Mouse (Mus musculus): ENCODE results near the gene Kitl.

Kitl gene

GRCm38 (mm10) chr10:100026778-100027177 is 11.3 kb downstream of the Kitl start:
- no peak for DNase-seq (ENCODE audit: low spot score)

- DNase-seq (ENCODE audit: low spot score), result no peak
Measured at GRCm38 (mm10) chr10:100030385-100030784, 15.0 kb downstream of the Kitl start.

GRCm38 (mm10) chr10:100030980-100031516 is 15.6 kb downstream of the Kitl start:
- no peak for DNase-seq (ENCODE audit: low spot score)

DNA sequence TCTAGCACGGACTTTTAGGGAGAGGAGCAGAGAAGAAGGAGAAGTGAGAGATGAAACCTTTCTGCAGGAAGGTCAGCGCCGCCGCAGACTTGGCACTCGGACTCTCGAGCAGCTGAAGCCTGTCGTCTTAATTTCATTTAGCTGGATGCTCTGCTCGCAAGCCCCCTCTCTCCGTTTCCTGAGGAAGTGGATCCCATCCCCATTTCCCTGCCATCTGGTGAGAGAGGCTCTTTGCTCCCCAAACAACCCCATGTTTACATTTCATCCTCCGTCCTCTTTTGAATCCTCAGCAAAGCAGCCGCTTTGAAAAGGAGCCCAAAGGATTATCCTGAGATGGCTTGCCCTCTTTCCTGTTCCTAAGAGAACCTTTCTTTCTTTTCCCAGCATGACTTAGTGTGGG is 16.2 kb downstream of the Kitl start:
- no peak for DNase-seq (ENCODE audit: low spot score)

- no peak for DNase-seq (ENCODE audit: low spot score)
Measured at GRCm38 (mm10) chr10:100032566-100032965, 17.1 kb downstream of the Kitl start.

- no peak for DNase-seq (ENCODE audit: low spot score)
Measured at GRCm38 (mm10) chr10:100036021-100036420, 20.6 kb downstream of the Kitl start.

DNA sequence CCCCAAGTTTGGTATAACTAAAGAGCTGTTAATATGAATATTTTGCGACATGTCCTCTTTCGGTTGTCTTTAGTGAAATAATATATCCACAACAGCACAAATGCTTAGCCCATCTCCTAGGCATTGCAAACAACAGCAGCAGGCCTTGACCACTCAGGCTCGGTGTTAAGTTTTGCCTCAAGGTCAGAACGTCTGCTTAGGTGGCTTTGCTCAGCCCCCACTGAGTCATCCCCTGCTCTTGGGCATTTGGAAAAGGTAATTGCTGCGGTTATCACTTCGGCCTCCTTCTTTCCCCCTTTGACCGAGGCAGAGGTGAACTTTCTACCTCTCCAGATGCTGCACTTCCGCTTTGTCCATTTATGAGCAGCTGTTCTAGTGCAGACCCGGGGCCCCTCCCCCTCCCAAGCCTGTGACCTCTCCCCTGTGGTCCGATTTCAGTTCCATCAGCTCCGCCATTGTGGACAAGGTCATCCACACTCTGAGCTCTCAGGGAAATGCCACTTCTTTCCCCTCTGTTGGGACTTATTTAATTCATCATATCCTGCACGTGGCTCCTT is 23.0 kb downstream of the Kitl start:
- no peak for DNase-seq (ENCODE audit: low spot score)

DNA sequence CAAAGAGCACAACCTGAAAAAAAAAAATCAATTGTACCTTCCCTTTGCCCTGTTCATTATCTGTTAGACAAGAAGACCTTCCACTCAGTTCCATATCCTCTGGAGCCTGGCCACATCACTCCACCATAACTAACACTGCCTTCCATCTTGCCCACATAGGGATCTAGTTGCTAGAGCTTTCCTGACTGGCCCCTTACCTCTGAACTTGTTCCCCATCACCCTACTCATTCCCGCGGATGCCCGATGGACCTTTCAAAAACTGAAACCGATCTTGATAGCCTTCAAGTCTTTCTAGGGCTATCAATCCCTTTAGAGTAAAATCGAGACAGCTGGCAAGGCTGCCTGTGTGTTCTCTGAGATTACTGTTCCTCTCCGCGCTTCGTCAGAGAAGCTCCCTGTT is 23.6 kb downstream of the Kitl start:
- no peak for DNase-seq (ENCODE audit: low spot score)

- no peak for DNase-seq (ENCODE audit: low spot score)
Measured at GRCm38 (mm10) chr10:100043748-100044147, 28.3 kb downstream of the Kitl start.

GRCm38 (mm10) chr10:100044153-100044552 is 28.7 kb downstream of the Kitl start:
- DNase-seq (ENCODE audit: low spot score), result no peak

- no peak for DNase-seq (ENCODE audit: low spot score)
Measured at GRCm38 (mm10) chr10:100051146-100051783, 35.8 kb downstream of the Kitl start.

GRCm38 (mm10) chr10:100052404-100052803 is 37.0 kb downstream of the Kitl start:
- DNase-seq (ENCODE audit: low spot score), result no peak

- DNase-seq (ENCODE audit: low spot score), result no peak
Measured at GRCm38 (mm10) chr10:100052911-100053310, 37.5 kb downstream of the Kitl start.

DNA sequence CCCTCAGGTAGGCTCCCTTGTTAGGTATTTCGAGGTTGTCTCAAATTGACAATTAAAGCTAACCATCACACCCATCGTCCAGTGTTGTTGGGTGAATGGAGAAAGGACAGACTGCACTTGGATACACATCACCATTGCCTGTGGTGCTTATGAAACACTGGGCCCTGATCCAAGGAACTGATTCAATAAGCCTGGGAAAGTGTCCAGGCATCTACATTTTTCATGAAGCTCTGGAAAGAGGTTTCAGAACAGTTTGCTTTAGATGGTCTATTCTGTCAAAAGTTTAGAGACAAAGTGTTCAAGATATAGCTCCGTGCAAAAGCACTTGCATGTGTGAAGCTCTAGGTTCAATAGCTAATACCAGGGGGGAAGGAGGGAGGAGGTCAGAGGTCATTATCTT is 38.6 kb downstream of the Kitl start:
- peak; percentile 33 for DNase-seq (ENCODE audit: low spot score)

DNA sequence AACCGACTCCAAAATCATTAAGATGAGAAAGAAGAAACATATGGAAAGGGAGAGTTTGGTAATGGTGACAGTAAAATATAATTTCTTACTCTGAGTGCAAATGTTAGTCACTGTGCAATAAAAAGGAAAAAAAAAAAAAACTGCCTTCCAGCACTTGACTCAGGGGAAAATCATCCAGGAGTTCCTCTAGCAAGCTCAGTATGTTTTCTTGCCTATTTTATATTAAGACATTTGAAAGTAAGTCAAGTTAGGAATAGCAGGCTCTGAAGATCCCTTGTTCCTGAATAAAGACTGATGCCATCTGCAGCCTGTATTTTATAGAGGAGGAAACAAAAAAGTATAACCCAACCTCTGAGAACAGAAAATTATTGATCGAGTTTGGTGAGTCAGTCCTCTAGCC is 39.7 kb downstream of the Kitl start:
- DNase-seq (ENCODE audit: low spot score), result no peak

DNA sequence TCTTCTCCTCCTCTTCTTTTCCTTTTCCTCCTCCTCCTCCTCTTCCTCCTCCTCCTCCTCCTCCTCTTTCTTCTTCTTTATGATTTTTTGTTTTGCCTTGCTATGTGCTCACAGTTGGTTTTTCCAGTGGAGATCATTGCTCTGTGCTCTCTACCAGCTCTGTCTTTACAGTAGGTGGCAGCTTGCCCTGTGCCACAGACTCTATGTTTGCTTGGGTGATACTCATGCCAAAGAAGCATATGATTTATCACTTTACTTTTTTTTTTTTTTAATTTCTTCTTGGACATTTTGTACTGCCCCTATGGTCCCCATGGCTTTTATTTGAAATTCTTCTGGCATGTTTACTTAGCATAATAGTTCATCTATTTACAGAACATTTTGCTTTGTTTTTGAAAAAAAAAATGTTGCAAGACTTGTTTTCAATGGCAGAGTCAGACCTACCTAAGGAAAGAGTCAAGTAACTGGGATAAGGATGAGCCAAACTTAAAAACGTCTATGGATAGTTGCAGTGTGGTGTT is 41.7 kb downstream of the Kitl start:
- no peak for DNase-seq (ENCODE audit: low spot score)

GRCm38 (mm10) chr10:100059356-100059755 is 43.9 kb downstream of the Kitl start:
- DNase-seq (ENCODE audit: low spot score), result no peak

DNA sequence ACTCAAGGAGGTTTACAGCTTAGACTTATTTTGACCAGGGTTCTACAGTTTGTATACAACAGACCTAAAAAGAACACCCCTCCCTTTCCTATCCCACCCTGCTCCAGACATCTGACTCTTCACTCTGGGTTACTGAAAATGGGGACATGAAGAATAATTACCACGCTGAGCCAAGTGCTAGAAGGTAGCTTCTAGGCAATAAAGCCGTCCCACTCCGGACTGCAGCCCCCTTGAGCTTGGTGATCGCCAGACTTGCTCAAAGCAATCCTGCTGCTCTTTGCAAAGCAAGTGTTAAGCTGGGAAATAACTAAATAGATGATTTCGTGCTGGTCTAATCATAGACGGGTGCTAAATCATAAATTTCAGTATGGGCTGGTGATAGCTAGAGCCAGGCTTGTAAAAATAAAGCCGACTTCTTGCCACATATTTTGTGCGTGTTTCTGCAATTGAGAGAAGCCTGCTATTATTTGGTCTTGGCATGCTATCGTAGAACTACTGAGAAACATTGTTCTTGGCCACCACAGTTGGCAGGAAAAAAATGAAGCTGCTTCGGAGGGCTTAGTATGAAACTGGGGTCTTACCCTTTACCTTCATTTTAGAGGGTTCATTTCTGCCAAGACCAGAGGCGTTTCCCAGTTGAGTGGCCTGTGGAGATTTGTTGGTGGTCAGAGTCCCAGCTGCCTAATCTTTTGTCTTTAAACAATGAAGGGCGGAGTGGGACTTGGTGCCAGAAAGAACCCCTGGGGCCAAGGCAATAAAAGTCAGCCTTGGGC is 50.3 kb downstream of the Kitl start:
- no peak for DNase-seq (ENCODE audit: low spot score)

- no peak for DNase-seq (ENCODE audit: low spot score)
Measured at GRCm38 (mm10) chr10:100066374-100066773, 50.9 kb downstream of the Kitl start.

DNA sequence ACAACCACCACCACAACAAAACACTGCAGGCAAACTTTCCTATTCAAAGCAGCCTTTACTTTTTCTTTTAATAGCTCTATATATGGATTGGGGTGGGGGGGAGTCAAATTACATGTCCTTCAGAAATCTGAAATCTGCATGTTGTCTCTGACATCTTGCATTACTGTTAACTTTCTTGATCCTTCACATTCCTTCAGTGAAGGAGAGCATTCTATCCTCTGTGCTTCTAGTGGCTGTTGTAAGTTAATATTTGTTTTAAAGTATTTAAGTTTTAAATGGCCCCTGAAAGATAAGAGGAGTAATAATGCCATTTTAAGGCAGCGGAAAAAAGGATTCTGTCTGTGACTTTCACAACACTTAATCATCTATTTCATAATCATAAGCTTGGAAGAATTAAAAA is 57.2 kb downstream of the Kitl start:
- DNase-seq (ENCODE audit: low spot score), result no peak

GRCm38 (mm10) chr10:100073092-100073491 is 57.7 kb downstream of the Kitl start:
- DNase-seq (ENCODE audit: low spot score), result no peak

DNA sequence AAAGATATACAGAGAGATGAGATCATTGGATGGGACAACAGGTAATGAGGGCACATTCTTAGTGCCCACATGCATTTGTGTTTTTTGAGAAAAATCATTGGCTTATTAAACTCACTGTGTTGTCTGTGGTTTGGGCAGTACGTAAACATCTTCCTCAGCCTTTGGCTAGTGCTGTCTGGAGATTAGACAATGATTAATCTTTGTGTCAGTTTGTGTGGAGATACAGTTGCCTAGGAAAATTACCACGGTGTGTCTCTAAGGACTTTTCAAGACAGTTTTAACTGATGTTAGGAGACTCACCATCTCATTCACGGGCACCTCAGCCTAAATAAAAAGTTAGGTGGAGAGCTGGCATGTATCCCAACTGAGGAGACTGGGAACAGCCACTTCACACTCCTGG is 85.7 kb downstream of the Kitl start:
- no peak for DNase-seq (ENCODE audit: low spot score)

GRCm38 (mm10) chr10:100111209-100111608 is 95.8 kb downstream of the Kitl start:
- no peak for DNase-seq (ENCODE audit: low spot score)

Measured in ovary, postnatal 14 days (tissue).